Mouse (Mus musculus) gonadal fat pad, adult 2 months (tissue): ENCODE data around the gene Eef1b2. TPM values are rescaled to one million over a fixed set of nuclear protein-coding genes. Genes with fewer than 3 reads are reported as not detected.

ENCODE experiments used
- polyA plus RNA-seq: library from polyadenylated mRNA; depleted of rRNA; stranded (reverse); fragments of >200 nt; gene quantifications from 2 replicates; pipeline ENCODE4 v1.2.3, GENCODE M21; 2012; rRNA removed

Gene Eef1b2
- polyA plus RNA-seq, 1 experiment: 598 TPM

Other genes starting within 250 kb of the Eef1b2 start
- gene Ino80d, start 62.2 kb upstream of the Eef1b2 start, polyA plus RNA-seq: 7.9 and 9.1 TPM in 2 replicates
- 39.1 and 49.5 TPM in 2 replicates for gene Ndufs1, start within 50 bp of the Eef1b2 start, polyA plus RNA-seq
- gene Gpr1, start 37.7 kb downstream of the Eef1b2 start, polyA plus RNA-seq: 0.96 and 1.0 TPM in 2 replicates
- 0.14 and 0.32 TPM in 2 replicates for gene Zdbf2, start 96.4 kb downstream of the Eef1b2 start, polyA plus RNA-seq